Mouse (Mus musculus): ENCODE data around the gene Zer1. TPM values are rescaled to one million over a fixed set of nuclear protein-coding genes. Genes with fewer than 3 reads are reported as not detected.

The Zer1 gene
- total and polyA plus RNA-seq, 2 experiments from 2014 or later, result 14.7 to 93.2 TPM

DNA sequence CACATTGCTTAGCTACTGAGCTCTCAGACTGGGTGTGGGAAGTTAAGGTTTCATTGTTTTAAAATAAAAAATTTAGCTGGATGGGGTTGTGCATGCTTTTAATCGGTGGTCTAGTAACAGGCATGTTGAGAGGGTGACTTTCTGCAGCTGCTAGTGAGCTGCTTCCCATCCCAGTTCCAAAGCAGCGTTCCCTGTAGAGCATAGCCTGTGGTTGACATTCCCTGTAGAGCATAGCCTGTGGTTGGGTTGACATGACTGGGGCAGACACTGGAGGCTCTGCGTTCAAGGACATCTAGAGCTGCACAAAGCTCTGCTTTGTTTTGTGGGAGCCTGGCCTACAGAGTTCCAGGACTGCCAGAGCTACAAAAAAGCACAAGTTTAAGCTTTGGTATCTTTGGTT lies 51.1 kb downstream of the Zer1 start:
- Histone ChIP-seq H3K4me2 (ENCODE audit: low read depth, low read length, poor library complexity, severe bottlenecking) (no peak overlapping the region), H3K9me3 (ENCODE audit: low read length) (no peaks in the 10 kb centered on the region), H3K27me3 (ENCODE audit: insufficient read depth, low read length) (no peaks in the 10 kb centered on the region), H3K4me3 (ENCODE audit: low read depth, low read length) (no peak overlapping the region), H3K36me3 (ENCODE audit: insufficient read depth, low read length) (peaks cover 16% of the 10 kb centered on the region), H3K9ac (replicated peaks; ENCODE audit: low read length, poor library complexity, severe bottlenecking) (no peak overlapping the region), H3K4me1 (ENCODE audit: insufficient read depth, low read length) (peaks cover 4% of the 10 kb centered on the region; the same call in 1 of the 2 replicates), H3K27ac (ENCODE audit: low read depth, low read length) (no peak overlapping the region)
- DNase-seq (ENCODE audit: low spot score) (no peak), ATAC-seq (ENCODE audit: low FRiP score) (no peak)
- no peak for TF ChIP-seq CTCF (IDR thresholded peaks at IDR 0.05)
- 81% methylated on average over 3 of the region's 3 CpGs for WGBS

- Histone ChIP-seq H3K27ac (ENCODE audit: low read depth, low read length) (no peak overlapping the region), H3K4me2 (ENCODE audit: low read depth, low read length, poor library complexity, severe bottlenecking) (no peak overlapping the region), H3K27me3 (ENCODE audit: insufficient read depth, low read length) (no peaks in the 10 kb centered on the region), H3K4me1 (ENCODE audit: insufficient read depth, low read length) (peaks cover 3% of the 10 kb centered on the region; the same call in 1 of the 2 replicates), H3K9ac (replicated peaks; ENCODE audit: low read length, poor library complexity, severe bottlenecking) (no peak overlapping the region), H3K36me3 (ENCODE audit: insufficient read depth, low read length) (peaks cover 16% of the 10 kb centered on the region), H3K9me3 (ENCODE audit: low read length) (no peaks in the 10 kb centered on the region), H3K4me3 (ENCODE audit: low read depth, low read length) (no peak overlapping the region)
- no peak for TF ChIP-seq CTCF (IDR thresholded peaks at IDR 0.05)
- WGBS, result 74% methylated on average over 7 of the region's 7 CpGs
- ATAC-seq (ENCODE audit: low FRiP score) (no peak), DNase-seq (ENCODE audit: low spot score) (no peak)
Observed at GRCm38 (mm10) chr2:30072875-30073274, 51.5 kb downstream of the Zer1 start.

GRCm38 (mm10) chr2:30067962-30068361 lies 56.4 kb downstream of the Zer1 start:
- 20% methylated on average over 7 of the region's 7 CpGs for WGBS
- H3K9me3 ChIP-seq (ENCODE audit: low read length), result no peaks in the 10 kb centered on the region
- DNase-seq (ENCODE audit: low spot score) (no peak), ATAC-seq (ENCODE audit: low FRiP score) (no peak)
- no peak overlapping the region for H3K27ac ChIP-seq (ENCODE audit: low read depth, low read length)
- peak overlapping the region; percentile 78 for H3K4me2 ChIP-seq (ENCODE audit: low read depth, low read length, poor library complexity, severe bottlenecking)
- peak overlapping the region; percentile 60 for H3K4me3 ChIP-seq (ENCODE audit: low read depth, low read length)
- TF ChIP-seq CTCF (IDR thresholded peaks at IDR 0.05), result no peak
- H3K36me3 ChIP-seq (ENCODE audit: insufficient read depth, low read length), result peaks cover 7% of the 10 kb centered on the region; the same call in 1 of the 2 replicates
- no peak overlapping the region for H3K9ac ChIP-seq (replicated peaks; ENCODE audit: low read length, poor library complexity, severe bottlenecking)
- peaks cover 7% of the 10 kb centered on the region; the same call in 1 of the 2 replicates for H3K4me1 ChIP-seq (ENCODE audit: insufficient read depth, low read length)
- H3K27me3 ChIP-seq (ENCODE audit: insufficient read depth, low read length), result no peaks in the 10 kb centered on the region

DNA sequence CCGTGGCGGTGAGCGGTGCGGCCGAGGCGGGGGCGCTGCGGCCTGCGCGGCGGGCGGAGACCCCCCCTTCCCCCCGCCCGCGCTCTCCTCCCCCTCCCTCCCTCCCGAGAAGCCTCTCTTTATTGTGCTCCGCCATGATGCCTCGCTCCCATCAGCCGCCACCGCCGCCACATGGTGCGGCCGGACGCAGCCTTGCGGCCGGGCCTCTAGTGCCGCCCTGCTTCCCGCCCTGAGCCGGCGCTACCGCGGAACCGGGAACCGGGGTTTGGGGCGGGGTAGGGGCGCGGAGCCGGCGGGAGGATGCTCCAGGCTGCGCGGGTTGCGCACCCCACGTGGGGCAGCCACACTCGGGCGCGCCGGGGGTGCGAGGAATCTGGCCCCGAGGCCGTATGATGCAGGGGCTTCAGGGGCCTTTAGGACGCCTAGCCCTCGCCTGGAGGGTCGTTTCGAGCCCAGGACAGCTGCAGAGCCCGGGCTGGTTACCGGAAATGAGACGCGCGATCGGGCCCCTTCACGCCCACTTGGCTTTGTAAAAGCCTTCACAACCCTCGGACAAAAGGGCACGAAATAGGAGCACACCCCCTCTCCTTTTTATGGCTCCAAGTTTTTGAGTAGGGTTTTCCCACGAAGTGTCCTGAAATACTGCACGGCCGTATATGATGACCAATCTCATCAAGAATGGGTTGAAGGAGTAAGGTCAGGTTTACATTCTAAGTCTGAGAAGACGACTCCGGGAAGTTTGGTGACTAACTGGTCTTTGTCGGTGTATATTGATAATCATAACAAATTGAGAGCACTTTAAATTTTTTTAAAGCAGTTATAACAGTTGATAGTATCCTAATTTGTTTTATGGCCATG lies 57.1 kb downstream of the Zer1 start:
- Histone ChIP-seq H3K27me3 (ENCODE audit: insufficient read depth, low read length) (no peaks in the 10 kb centered on the region), H3K36me3 (ENCODE audit: insufficient read depth, low read length) (peaks cover 7% of the 10 kb centered on the region; the same call in 1 of the 2 replicates), H3K27ac (ENCODE audit: low read depth, low read length) (peak overlapping the region; percentile 97), H3K4me1 (ENCODE audit: insufficient read depth, low read length) (peaks cover 12% of the 10 kb centered on the region; the same call in 1 of the 2 replicates), H3K9ac (replicated peaks; ENCODE audit: low read length, poor library complexity, severe bottlenecking) (peak overlapping the region; percentile 94), H3K4me3 (ENCODE audit: low read depth, low read length) (peak overlapping the region; percentile 60), H3K4me2 (ENCODE audit: low read depth, low read length, poor library complexity, severe bottlenecking) (peak overlapping the region; percentile 78), H3K9me3 (ENCODE audit: low read length) (no peaks in the 10 kb centered on the region)
- ATAC-seq (ENCODE audit: low FRiP score) (peak; percentile 41), DNase-seq (ENCODE audit: low spot score) (peak; percentile 53)
- under 1% methylated on average over 47 of the region's 69 CpGs for WGBS
- TF ChIP-seq CTCF (IDR thresholded peaks at IDR 0.05), result no peak

DNA sequence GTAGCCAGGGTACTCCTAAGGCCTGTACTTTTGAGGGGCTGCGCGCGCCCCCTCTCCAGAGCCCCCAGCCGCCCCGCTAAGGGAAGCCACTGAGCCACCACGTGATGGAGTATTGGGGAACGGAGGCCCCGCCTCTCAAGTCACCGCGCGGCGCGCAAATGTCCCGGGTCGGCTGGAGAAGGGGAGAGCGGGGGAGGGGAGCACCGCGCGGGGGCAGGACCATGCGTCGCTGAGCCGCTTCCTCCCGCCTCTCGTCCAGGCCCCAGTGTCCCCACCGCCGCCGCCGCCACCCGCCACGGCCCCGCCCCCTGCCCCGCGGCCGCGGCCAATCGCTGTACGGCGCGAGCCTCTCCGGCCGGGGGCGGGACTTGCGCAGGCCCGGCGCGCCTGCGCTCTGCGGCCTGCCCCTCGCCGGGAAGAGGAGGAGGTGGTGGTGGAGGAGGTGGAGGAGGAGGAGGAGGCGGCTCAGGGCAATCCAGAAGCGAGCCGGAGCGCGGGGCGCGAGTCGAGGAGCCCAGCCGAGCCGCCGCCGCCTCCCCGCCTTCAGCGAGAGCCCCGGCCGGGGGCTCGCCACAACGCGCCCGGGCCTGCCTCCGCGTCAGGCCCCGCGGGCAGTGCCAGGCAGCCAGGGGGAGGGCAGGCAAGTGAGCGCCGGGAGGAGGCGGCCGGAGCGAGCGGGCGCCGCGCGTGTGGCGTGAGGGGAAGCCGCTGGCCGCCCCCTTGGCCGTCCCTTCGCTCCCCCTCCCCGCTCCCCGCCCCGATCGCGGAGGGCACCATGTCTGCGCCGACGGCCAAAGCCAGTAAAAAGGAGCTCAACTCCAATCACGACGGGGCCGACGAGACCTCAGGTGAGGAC lies 58.1 kb downstream of the Zer1 start:
- no peak for TF ChIP-seq CTCF (IDR thresholded peaks at IDR 0.05)
- no peaks in the 10 kb centered on the region for H3K9me3 ChIP-seq (ENCODE audit: low read length)
- peak overlapping the region; percentile 78 for H3K4me2 ChIP-seq (ENCODE audit: low read depth, low read length, poor library complexity, severe bottlenecking)
- DNase-seq (ENCODE audit: low spot score) (peak; percentile 95), ATAC-seq (ENCODE audit: low FRiP score) (peak; percentile 95)
- H3K9ac ChIP-seq (replicated peaks; ENCODE audit: low read length, poor library complexity, severe bottlenecking), result peak overlapping the region; percentile 94
- WGBS, result 0% methylated on average over 55 of the region's 101 CpGs
- peaks cover 12% of the 10 kb centered on the region; the same call in 1 of the 2 replicates for H3K4me1 ChIP-seq (ENCODE audit: insufficient read depth, low read length)
- H3K36me3 ChIP-seq (ENCODE audit: insufficient read depth, low read length), result peaks cover 7% of the 10 kb centered on the region; the same call in 1 of the 2 replicates
- H3K27me3 ChIP-seq (ENCODE audit: insufficient read depth, low read length), result no peaks in the 10 kb centered on the region
- H3K4me3 ChIP-seq (ENCODE audit: low read depth, low read length), result peak overlapping the region; percentile 60
- peak overlapping the region; percentile 97 for H3K27ac ChIP-seq (ENCODE audit: low read depth, low read length)

All from midbrain, postnatal 0 days (tissue).